Mouse (Mus musculus): ENCODE measurements around the gene Uck1.
A peak's percentile ranks its signal among the peaks of the same experiment; 100 is the strongest.

The Uck1 gene

DNA sequence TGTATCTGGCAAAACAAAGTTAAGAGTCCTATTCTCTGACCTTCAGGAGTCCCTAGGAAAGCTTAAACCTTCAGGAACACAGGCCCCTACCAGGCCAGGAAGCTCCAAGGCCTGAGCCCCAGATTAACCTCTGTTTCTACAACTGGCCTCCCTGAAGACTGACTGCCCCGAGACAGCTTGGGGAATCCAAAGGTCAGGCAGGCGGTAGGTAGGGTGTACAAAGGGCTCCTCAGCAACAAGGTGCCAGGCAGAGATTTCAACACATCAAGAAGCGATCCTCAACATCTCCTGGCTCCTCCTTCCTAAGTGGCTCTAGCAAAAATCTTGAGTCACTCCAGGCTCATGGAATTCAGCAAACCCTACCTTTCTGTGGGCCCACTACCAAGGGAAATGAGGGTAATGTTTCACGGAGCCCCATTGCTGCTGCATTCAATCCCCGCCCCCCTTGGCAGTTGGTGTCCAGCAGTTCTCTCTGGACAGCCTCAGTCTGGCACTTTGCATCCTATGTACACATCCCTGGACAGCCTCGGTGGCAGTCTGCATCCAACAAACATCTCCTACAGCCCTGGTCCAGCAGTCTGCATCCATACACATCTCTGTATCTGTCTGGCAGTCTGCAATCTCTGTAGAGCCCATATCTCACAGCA lies 949 bp downstream of the Uck1 start:
- no peak for DNase-seq

DNA sequence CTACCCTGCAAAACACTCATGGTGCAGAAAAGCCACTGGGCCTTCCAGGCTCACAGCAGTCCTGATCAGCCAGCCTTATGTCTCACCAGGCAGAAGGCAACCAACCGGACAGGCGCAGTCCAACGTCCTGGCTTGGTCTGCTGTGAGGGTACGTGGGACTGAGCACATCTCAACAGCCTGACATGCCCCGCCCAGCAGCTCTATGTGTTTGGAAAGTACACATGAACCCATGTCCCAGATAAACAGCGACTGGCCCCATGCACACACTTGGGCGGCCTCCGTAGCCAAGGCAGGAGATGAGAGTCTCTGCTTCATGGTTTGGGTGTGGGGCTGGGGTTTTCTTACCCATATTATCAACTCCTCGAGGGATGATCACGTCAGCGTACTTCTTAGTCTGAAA lies 3.7 kb downstream of the Uck1 start:
- no peak for DNase-seq

DNA sequence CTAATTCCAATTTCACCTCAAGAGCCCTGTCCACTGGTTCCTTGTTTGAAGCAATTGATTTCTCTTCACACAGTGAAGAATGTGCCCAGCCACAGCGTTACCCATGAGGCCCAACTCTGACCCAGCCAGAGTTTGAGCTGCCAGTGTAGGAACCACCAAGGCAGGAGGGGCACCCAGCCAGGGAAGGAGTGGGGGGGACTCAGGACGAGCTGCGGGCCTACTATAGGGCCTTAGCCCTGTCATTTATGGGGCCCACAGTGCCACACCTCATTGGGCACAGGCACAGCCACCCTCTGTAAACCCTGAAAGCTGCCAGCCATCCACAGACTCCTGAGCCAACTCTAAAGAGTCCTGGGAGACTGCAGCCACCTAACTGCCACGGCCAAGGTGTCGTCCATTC lies 5.4 kb downstream of the Uck1 start:
- DNase-seq, result no peak

- DNase-seq, result no peak
Measured at GRCm38 (mm10) chr2:32253352-32253751, 6.6 kb downstream of the Uck1 start.

- DNase-seq, result no peak
Measured at GRCm38 (mm10) chr2:32252658-32253057, 7.3 kb downstream of the Uck1 start.

- no peak for DNase-seq
Measured at GRCm38 (mm10) chr2:32251791-32252527, 8.0 kb downstream of the Uck1 start.

- no peak for DNase-seq
Measured at GRCm38 (mm10) chr2:32248377-32249361, 11.3 kb downstream of the Uck1 start.

DNA sequence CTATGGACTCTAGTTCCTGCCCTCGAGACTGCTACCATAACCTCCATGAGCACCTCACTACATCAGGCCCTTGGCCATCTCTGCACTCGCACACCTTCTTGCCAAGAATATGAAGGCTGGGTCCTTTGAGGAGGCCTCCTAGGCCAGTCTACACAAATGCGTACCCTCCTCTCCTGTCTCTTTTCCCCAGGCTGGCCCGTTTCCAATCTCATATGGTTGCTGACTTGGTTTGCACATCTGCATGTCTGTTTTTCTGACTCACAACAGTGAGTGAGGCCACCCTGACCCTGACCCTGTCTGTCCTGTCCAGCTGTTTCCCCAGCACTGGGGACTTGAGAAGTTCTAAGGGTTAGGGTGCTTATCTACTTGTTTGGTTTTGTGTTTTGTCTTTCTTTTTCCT lies 13.2 kb downstream of the Uck1 start:
- DNase-seq, result no peak

DNA sequence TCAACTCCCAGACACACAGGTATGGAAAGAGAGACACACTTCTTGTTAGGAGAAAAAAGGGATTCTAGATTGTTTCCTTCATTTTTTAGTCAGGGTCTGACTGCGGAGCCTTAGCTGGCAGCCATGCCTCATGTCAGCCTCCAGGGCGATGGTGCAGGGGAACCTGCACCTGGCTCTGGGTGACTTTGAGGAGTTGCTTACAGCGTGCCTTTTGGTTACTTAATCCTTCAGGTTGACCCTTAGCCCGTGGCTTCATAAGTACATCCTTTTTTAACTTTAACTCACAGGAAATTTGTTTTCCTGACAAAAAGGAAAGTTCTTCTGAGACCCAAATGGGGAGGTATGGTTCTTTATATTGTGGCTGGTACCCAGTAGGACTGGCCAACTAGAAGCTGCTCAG lies 17.0 kb downstream of the Uck1 start:
- DNase-seq, result no peak

- no peak for DNase-seq
Measured at GRCm38 (mm10) chr2:32240591-32240990, 19.4 kb downstream of the Uck1 start.

GRCm38 (mm10) chr2:32238708-32239435 lies 21.1 kb downstream of the Uck1 start:
- DNase-seq, result no peak

GRCm38 (mm10) chr2:32237571-32237970 lies 22.4 kb downstream of the Uck1 start:
- DNase-seq, result no peak

GRCm38 (mm10) chr2:32236760-32237487 lies 23.0 kb downstream of the Uck1 start:
- peak; percentile 65 for DNase-seq

- DNase-seq, result peak; percentile 92 to 94
Measured at GRCm38 (mm10) chr2:32235886-32236759, 23.8 kb downstream of the Uck1 start, which contains the start of gene Pomt1. Pomt1 (plus strand) TSS chr2:32236590.

GRCm38 (mm10) chr2:32235433-32235832 lies 24.5 kb downstream of the Uck1 start:
- DNase-seq, result no peak

GRCm38 (mm10) chr2:32222057-32222456 lies 37.9 kb downstream of the Uck1 start:
- no peak for DNase-seq

DNA sequence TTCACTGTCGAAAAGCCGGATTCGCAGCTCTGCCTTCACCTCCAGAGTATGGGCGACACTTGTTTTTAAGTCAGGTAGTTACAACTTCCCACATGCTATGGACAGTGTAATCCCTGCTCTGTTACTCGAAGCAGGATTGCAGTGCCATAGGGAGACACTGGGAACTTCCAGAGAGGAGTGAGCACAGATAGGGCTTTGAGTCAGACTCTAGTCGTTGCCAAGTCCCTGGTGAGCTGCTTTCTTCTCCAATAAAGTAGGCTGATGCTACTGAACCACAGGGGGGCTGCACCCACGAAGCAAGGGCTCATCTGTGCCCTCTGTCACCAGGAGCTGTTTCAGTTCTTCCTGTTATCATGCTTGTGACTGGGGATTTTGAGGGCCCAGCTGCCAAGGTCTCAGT lies 38.4 kb downstream of the Uck1 start:
- no peak for DNase-seq

- DNase-seq, result no peak
Measured at GRCm38 (mm10) chr2:32220969-32221368, 39.0 kb downstream of the Uck1 start.

DNA sequence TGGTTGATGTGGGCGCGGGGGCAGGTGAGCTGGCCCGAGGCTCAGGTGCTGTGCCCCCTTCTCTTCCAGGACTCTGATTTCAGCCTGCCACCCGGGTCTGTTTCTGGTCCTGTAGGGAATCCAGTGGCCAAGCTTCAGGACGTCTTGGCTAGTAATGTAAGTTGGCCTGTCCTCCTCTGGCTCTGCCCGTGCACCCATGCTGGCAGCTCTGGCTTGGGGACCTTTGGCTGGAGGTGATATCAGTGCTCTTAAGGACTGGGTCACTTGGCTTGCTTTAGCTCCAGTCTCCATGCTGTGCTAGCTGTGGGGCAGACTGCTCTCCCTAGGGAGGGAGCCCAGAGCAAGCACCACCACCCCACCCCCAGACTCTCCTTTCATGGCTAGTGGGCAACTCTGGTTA lies 39.9 kb downstream of the Uck1 start:
- DNase-seq, result no peak

DNA sequence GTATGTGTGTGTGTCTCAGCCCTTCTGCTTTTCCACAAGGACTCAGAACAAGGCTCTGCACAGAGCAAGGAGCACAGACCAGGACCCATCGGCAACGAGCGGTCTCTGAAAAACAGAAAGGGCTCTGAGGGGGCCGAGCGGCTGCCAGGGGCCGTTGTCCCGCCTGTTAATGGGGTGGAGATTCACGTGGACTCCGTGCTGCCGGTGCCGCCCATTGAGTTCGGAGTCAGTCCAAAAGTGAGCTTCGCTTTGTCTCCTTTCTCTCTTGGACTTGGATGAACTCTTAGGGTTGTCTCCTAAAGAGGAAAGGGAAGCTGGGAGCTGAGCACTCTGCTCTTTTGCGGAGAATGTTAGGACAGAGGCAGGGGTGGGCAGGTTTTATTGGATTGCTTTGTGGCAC lies 40.5 kb downstream of the Uck1 start:
- no peak for DNase-seq

All from cerebellum, postnatal 14 days (tissue).